In genomic region chr17:78834856-78835835, GRCm38 (mm10) we compare ENCODE assay signal across 8 mouse cellular contexts. TPM values are rescaled to one million over a fixed set of nuclear protein-coding genes. Genes with fewer than 3 reads are reported as not detected.
A peak's percentile ranks its signal among the peaks of the same experiment; 100 is the strongest.
DNase-seq lines count a peak whose midpoint lies in the region; ATAC-seq lines count a peak whose summit lies in the region.

TSS of gene Heatr5b (minus strand) at chr17:78835364.
TSS of gene Gpatch11 (plus strand) at chr17:78835567.

- DNase-seq in adrenal gland, adult (ENCODE audit: inconsistent age in 2 of 2, low spot score in 1 of 2) = peak; percentile 98 to 99
- DNase-seq in embryo, embryonic 10.5 days (ENCODE audit: low spot score) = peak; percentile 99
- peak; percentile 100 for DNase-seq in gastrocnemius, postnatal 14 days
- peak; percentile 97 to 99 for DNase-seq in left cerebral cortex, postnatal 10 days (ENCODE audit: extremely low spot score in 1 of 2, low spot score in 2 of 2)
- peak; percentile 96 for DNase-seq in right cerebral cortex, postnatal 25 days
- DNase-seq in urinary bladder, postnatal 4 days (ENCODE audit: low spot score in 2 of 2) = peak; percentile 97 to 99

- ATAC-seq in inflammation-experienced regulatory T-cells, adult 6 months = peak; percentile 89
- ATAC-seq in megakaryocyte-erythroid progenitor cell, adult 5-6 weeks (replicated peaks; ENCODE audit: low FRiP score, low TSS enrichment, poor library complexity, severe bottlenecking) = peak; percentile 92

- intact Hi-C loops in gastrocnemius, postnatal 14 days (cut with DNase I; ENCODE audit: low total_unique reads) = no loop called here
- intact Hi-C loops in left cerebral cortex, postnatal 10 days (cut with DNase I) = loop anchor here (5.0 kb wide), 2 partner anchors 82 to 102 kb away; partner anchors contain the start of genes Cebpz, Cebpzos and Ndufaf7

RNA-seq across cellular contexts. Expression of gene Heatr5b, which starts in this region (rescaled TPM):
- total RNA-seq in gastrocnemius, postnatal 14 days (2021) = 10 to 100 TPM in 1 of 2 experiments, 1 to 10 TPM in 1; 8.8 to 10.3 TPM
- 10 to 100 TPM in 2 of 3 experiments, 1 to 10 TPM in 1; 9.3 to 13.0 (median 11.4) TPM for polyA plus RNA-seq in inflammation-experienced regulatory T-cells, adult 6 months (2017; shearing (Covaris generic))
- 10 to 100 TPM; 50.0 to 51.1 TPM for total RNA-seq in left cerebral cortex, postnatal 10 days (2021)
- total RNA-seq in megakaryocyte-erythroid progenitor cell, adult 5-6 weeks (2014; fragmentation: Nextera tagmentation) = 25.4 TPM in 2 replicates
- 13.8 and 18.5 TPM in 2 replicates for total RNA-seq in megakaryocyte-erythroid progenitor cell, adult 5-6 weeks (2017)

RNA-seq across cellular contexts. Expression of gene Gpatch11, which starts in this region (rescaled TPM):
- total RNA-seq in gastrocnemius, postnatal 14 days (2021) = 10 to 100 TPM; 17.7 to 18.4 TPM
- polyA plus RNA-seq in inflammation-experienced regulatory T-cells, adult 6 months (2017; shearing (Covaris generic)) = 100 to 1,000 TPM in 1 of 3 experiments, 10 to 100 TPM in 2; 87.2 to 113 (median 96.5) TPM
- 10 to 100 TPM; 33.3 to 33.7 TPM for total RNA-seq in left cerebral cortex, postnatal 10 days (2021)
- total RNA-seq in megakaryocyte-erythroid progenitor cell, adult 5-6 weeks (2014; fragmentation: Nextera tagmentation) = 5.2 and 10.2 TPM in 2 replicates
- 14.0 and 28.0 TPM in 2 replicates for total RNA-seq in megakaryocyte-erythroid progenitor cell, adult 5-6 weeks (2017)

Comparison
In these comparisons a context has a peak if more than half of its experiments do, and no peak if none do; other contexts are left out.
1. Peak in every context shown above with its lines: DNase-seq and ATAC-seq.